Mouse (Mus musculus): ENCODE results near the gene Rapgef5. TPM values are rescaled to one million over a fixed set of nuclear protein-coding genes. Genes with fewer than 3 reads are reported as not detected.

Gene Rapgef5
- polyA plus RNA-seq, 1 experiment from 2014 or later, result 15.2 TPM

GRCm38 (mm10) chr12:117663637-117664036 lies 147.4 kb downstream of the Rapgef5 start:
- Histone ChIP-seq H3K4me1 (ENCODE audit: control insufficient read depth, insufficient read depth, low read length) (peaks cover 24% of the 10 kb centered on the region), H3K4me2 (ENCODE audit: low read depth, low read length) (peak overlapping the region; percentile 35; the same call in 1 of the 2 replicates), H3K9me3 (replicated peaks; ENCODE audit: control insufficient read depth, low read length) (no peaks in the 10 kb centered on the region), H3K4me3 (ENCODE audit: low read length) (no peak overlapping the region), H3K36me3 (ENCODE audit: control insufficient read depth, insufficient read depth) (no peaks in the 10 kb centered on the region), H3K27me3 (ENCODE audit: control insufficient read depth, insufficient read depth, low read length) (no peaks in the 10 kb centered on the region), H3K27ac (ENCODE audit: low read length) (peak overlapping the region; percentile 86), H3K9ac (ENCODE audit: low read length) (no peak overlapping the region)
- peak; percentile 84 for ATAC-seq (replicated peaks; ENCODE audit: extremely low read depth, insufficient read depth, low FRiP score)
- 41% methylated on average over 5 of the region's 5 CpGs for WGBS

GRCm38 (mm10) chr12:117664644-117665043 lies 148.4 kb downstream of the Rapgef5 start:
- H3K4me2 ChIP-seq (ENCODE audit: low read depth, low read length), result no peak overlapping the region
- no peaks in the 10 kb centered on the region for H3K27me3 ChIP-seq (ENCODE audit: control insufficient read depth, insufficient read depth, low read length)
- peak overlapping the region; percentile 57 for H3K27ac ChIP-seq (ENCODE audit: low read length)
- no peaks in the 10 kb centered on the region for H3K9me3 ChIP-seq (replicated peaks; ENCODE audit: control insufficient read depth, low read length)
- peaks cover 30% of the 10 kb centered on the region for H3K4me1 ChIP-seq (ENCODE audit: control insufficient read depth, insufficient read depth, low read length)
- WGBS, result 80% methylated on average over 5 of the region's 5 CpGs
- H3K4me3 ChIP-seq (ENCODE audit: low read length), result no peak overlapping the region
- no peak for ATAC-seq (replicated peaks; ENCODE audit: extremely low read depth, insufficient read depth, low FRiP score)
- H3K9ac ChIP-seq (ENCODE audit: low read length), result no peak overlapping the region
- H3K36me3 ChIP-seq (ENCODE audit: control insufficient read depth, insufficient read depth), result no peaks in the 10 kb centered on the region

GRCm38 (mm10) chr12:117666391-117666790 lies 150.1 kb downstream of the Rapgef5 start:
- Histone ChIP-seq H3K27ac (ENCODE audit: low read length) (no peak overlapping the region), H3K4me2 (ENCODE audit: low read depth, low read length) (no peak overlapping the region), H3K9ac (ENCODE audit: low read length) (no peak overlapping the region), H3K9me3 (replicated peaks; ENCODE audit: control insufficient read depth, low read length) (no peaks in the 10 kb centered on the region), H3K36me3 (ENCODE audit: control insufficient read depth, insufficient read depth) (no peaks in the 10 kb centered on the region), H3K4me3 (ENCODE audit: low read length) (no peak overlapping the region), H3K4me1 (ENCODE audit: control insufficient read depth, insufficient read depth, low read length) (peaks cover 27% of the 10 kb centered on the region), H3K27me3 (ENCODE audit: control insufficient read depth, insufficient read depth, low read length) (no peaks in the 10 kb centered on the region)
- 88% methylated on average over 3 of the region's 3 CpGs for WGBS
- ATAC-seq (replicated peaks; ENCODE audit: extremely low read depth, insufficient read depth, low FRiP score), result no peak

- Histone ChIP-seq H3K36me3 (ENCODE audit: control insufficient read depth, insufficient read depth) (no peaks in the 10 kb centered on the region), H3K27me3 (ENCODE audit: control insufficient read depth, insufficient read depth, low read length) (no peaks in the 10 kb centered on the region), H3K9me3 (replicated peaks; ENCODE audit: control insufficient read depth, low read length) (no peaks in the 10 kb centered on the region), H3K4me3 (ENCODE audit: low read length) (no peak overlapping the region), H3K27ac (ENCODE audit: low read length) (peak overlapping the region; percentile 37; the same call in 1 of the 2 replicates), H3K4me1 (ENCODE audit: control insufficient read depth, insufficient read depth, low read length) (peaks cover 14% of the 10 kb centered on the region), H3K9ac (ENCODE audit: low read length) (no peak overlapping the region), H3K4me2 (ENCODE audit: low read depth, low read length) (peak overlapping the region; percentile 1; the same call in 1 of the 2 replicates)
- 41% methylated on average over 10 of the region's 10 CpGs for WGBS
- no peak; the same call in 1 of the 2 replicates for ATAC-seq (replicated peaks; ENCODE audit: extremely low read depth, insufficient read depth, low FRiP score)
Measured at GRCm38 (mm10) chr12:117669610-117670400, 153.5 kb downstream of the Rapgef5 start.

- Histone ChIP-seq H3K27me3 (ENCODE audit: control insufficient read depth, insufficient read depth, low read length) (no peaks in the 10 kb centered on the region), H3K27ac (ENCODE audit: low read length) (no peak overlapping the region), H3K4me3 (ENCODE audit: low read length) (no peak overlapping the region), H3K4me2 (ENCODE audit: low read depth, low read length) (no peak overlapping the region), H3K36me3 (ENCODE audit: control insufficient read depth, insufficient read depth) (no peaks in the 10 kb centered on the region), H3K4me1 (ENCODE audit: control insufficient read depth, insufficient read depth, low read length) (peaks cover 18% of the 10 kb centered on the region), H3K9ac (ENCODE audit: low read length) (no peak overlapping the region), H3K9me3 (replicated peaks; ENCODE audit: control insufficient read depth, low read length) (no peaks in the 10 kb centered on the region)
- 57% methylated on average over 2 of the region's 2 CpGs for WGBS
- ATAC-seq (replicated peaks; ENCODE audit: extremely low read depth, insufficient read depth, low FRiP score), result no peak
Measured at GRCm38 (mm10) chr12:117673188-117673587, 156.9 kb downstream of the Rapgef5 start.

- Histone ChIP-seq H3K9me3 (replicated peaks; ENCODE audit: control insufficient read depth, low read length) (no peaks in the 10 kb centered on the region), H3K4me2 (ENCODE audit: low read depth, low read length) (no peak overlapping the region), H3K4me3 (ENCODE audit: low read length) (no peak overlapping the region), H3K27ac (ENCODE audit: low read length) (no peak overlapping the region), H3K9ac (ENCODE audit: low read length) (no peak overlapping the region), H3K36me3 (ENCODE audit: control insufficient read depth, insufficient read depth) (no peaks in the 10 kb centered on the region), H3K4me1 (ENCODE audit: control insufficient read depth, insufficient read depth, low read length) (peaks cover 13% of the 10 kb centered on the region), H3K27me3 (ENCODE audit: control insufficient read depth, insufficient read depth, low read length) (no peaks in the 10 kb centered on the region)
- no peak for ATAC-seq (replicated peaks; ENCODE audit: extremely low read depth, insufficient read depth, low FRiP score)
- 90% methylated on average over 2 of the region's 2 CpGs for WGBS
Measured at GRCm38 (mm10) chr12:117674511-117674910, 158.2 kb downstream of the Rapgef5 start.

GRCm38 (mm10) chr12:117676265-117676664 lies 160.0 kb downstream of the Rapgef5 start:
- Histone ChIP-seq H3K9me3 (replicated peaks; ENCODE audit: control insufficient read depth, low read length) (no peaks in the 10 kb centered on the region), H3K36me3 (ENCODE audit: control insufficient read depth, insufficient read depth) (no peaks in the 10 kb centered on the region), H3K4me2 (ENCODE audit: low read depth, low read length) (no peak overlapping the region), H3K27me3 (ENCODE audit: control insufficient read depth, insufficient read depth, low read length) (no peaks in the 10 kb centered on the region), H3K9ac (ENCODE audit: low read length) (no peak overlapping the region), H3K4me3 (ENCODE audit: low read length) (no peak overlapping the region), H3K27ac (ENCODE audit: low read length) (no peak overlapping the region), H3K4me1 (ENCODE audit: control insufficient read depth, insufficient read depth, low read length) (peaks cover 14% of the 10 kb centered on the region)
- WGBS, result 90% methylated on average over 4 of the region's 4 CpGs
- no peak for ATAC-seq (replicated peaks; ENCODE audit: extremely low read depth, insufficient read depth, low FRiP score)

- H3K27ac ChIP-seq (ENCODE audit: low read length), result no peak overlapping the region
- no peaks in the 10 kb centered on the region for H3K9me3 ChIP-seq (replicated peaks; ENCODE audit: control insufficient read depth, low read length)
- no peaks in the 10 kb centered on the region for H3K27me3 ChIP-seq (ENCODE audit: control insufficient read depth, insufficient read depth, low read length)
- WGBS, result 66% methylated on average over 3 of the region's 3 CpGs
- H3K4me1 ChIP-seq (ENCODE audit: control insufficient read depth, insufficient read depth, low read length), result peaks cover 15% of the 10 kb centered on the region
- H3K36me3 ChIP-seq (ENCODE audit: control insufficient read depth, insufficient read depth), result no peaks in the 10 kb centered on the region
- H3K4me3 ChIP-seq (ENCODE audit: low read length), result no peak overlapping the region
- H3K4me2 ChIP-seq (ENCODE audit: low read depth, low read length), result no peak overlapping the region
- H3K9ac ChIP-seq (ENCODE audit: low read length), result no peak overlapping the region
- no peak for ATAC-seq (replicated peaks; ENCODE audit: extremely low read depth, insufficient read depth, low FRiP score)
Measured at GRCm38 (mm10) chr12:117678916-117679315, 162.6 kb downstream of the Rapgef5 start.

GRCm38 (mm10) chr12:117679795-117680194 lies 163.5 kb downstream of the Rapgef5 start:
- Histone ChIP-seq H3K4me3 (ENCODE audit: low read length) (no peak overlapping the region), H3K36me3 (ENCODE audit: control insufficient read depth, insufficient read depth) (no peaks in the 10 kb centered on the region), H3K4me2 (ENCODE audit: low read depth, low read length) (no peak overlapping the region), H3K27me3 (ENCODE audit: control insufficient read depth, insufficient read depth, low read length) (no peaks in the 10 kb centered on the region), H3K27ac (ENCODE audit: low read length) (no peak overlapping the region), H3K9ac (ENCODE audit: low read length) (no peak overlapping the region), H3K9me3 (replicated peaks; ENCODE audit: control insufficient read depth, low read length) (no peaks in the 10 kb centered on the region), H3K4me1 (ENCODE audit: control insufficient read depth, insufficient read depth, low read length) (peaks cover 15% of the 10 kb centered on the region)
- no peak for ATAC-seq (replicated peaks; ENCODE audit: extremely low read depth, insufficient read depth, low FRiP score)
- WGBS, result 48% methylated on average over 4 of the region's 4 CpGs
